Mouse (Mus musculus) stomach, postnatal 0 days (tissue): Measurements from ENCODE around the gene Ccnj.

ENCODE experiments used
- CTCF ChIP-seq: IDR thresholded peaks from 2 replicates; pipeline ENCODE4 v1.5.1; 2016; ENCODE audit warnings: antibody characterized with exemption, low read depth, mild to moderate bottlenecking, moderate library complexity
- EP300 ChIP-seq: optimal IDR thresholded peaks from 2 replicates; pipeline ENCODE3; 2016; ENCODE audit warnings: antibody characterized with exemption

GRCm38 (mm10) chr19:40812778-40813177 is 18.3 kb upstream of the Ccnj start:
- no peak for TF ChIP-seq CTCF
- no peak for TF ChIP-seq EP300
